Mouse (Mus musculus) adrenal gland, adult (tissue): Measurements from ENCODE around the gene Rfc4.

ENCODE experiments used
- DNase-seq, 2 experiments: peaks; one replicate each; pipeline ENCODE4 v3.0.0; 2022 to 2023; ENCODE audit warnings: low spot score in 1 of 2; ENCODE audit not compliant: inconsistent age in 2 of 2

Rfc4 gene

DNA sequence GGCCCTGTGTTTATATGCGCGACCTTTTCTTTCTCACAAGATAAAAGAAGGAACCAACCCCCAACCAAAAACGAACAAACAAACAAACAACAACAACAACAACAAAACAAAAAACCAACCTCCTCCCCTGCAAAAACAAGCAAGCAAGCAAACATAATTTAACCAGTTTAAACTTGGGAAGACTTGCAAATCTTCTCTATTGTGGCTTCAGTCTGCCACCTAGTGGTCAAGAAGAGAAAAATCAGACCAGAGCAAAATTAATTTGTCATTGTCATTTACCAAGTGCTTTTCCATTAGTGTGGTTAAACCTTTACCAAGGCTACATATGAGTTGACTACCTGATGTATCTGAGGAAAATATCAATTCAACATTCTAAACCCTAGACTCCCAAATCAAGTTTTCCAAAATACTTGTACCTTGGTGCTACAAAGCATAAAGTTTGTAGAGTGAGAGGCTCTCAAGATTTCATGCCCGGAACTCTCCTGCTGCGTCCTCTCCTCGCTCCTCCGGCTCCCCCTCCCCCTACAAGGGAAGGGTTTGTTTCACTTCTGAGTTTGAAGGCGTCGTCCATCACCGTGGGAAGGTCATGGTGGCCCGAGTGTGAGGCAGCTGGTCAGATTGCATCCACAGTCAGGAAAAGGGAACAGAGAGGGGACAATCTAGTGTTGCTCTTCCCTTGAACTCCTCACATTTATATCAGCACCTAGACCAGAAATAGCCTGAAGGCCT, 8.0 kb upstream of the Rfc4 start:
- peak in 1 of 2 experiments; percentile 75 for DNase-seq

DNA sequence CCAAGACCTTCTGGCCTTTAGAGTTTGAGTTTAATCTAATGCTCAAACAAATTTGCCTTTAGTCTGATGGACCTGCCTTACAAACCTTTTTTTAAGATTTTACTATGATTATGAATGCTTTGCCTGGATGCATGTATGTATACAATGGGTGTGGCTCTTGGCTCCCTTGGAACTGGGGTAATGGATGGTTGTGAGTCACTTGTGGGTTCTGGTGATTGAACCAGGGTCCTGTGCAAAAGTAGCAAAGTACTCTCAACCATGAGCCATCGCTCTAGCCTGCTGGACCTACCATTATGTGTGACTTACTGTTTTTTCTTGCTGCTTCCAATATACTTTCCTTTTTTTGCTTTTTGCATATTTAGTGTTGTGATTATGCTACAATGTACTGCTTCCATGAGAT, 4.8 kb upstream of the Rfc4 start:
- no peak for DNase-seq

DNA sequence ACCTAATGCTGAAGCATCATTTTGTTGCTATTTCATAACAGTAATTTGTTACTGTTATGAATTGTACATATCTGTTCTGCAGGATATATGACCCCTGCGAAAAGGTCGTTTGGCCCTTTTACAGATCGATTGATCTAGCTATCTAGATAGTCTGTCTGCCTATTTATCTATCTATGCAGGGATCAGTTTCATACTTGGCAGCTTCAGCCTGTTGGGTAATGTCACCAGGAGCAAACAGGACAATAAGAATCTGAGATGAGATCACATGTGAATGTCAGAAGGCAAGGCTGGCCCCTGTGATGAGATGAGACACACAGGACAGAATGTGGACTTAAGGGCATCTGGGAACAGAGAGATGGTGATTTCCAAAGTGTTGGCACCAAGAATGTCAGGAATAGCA, 2.8 kb upstream of the Rfc4 start:
- no peak for DNase-seq

DNA sequence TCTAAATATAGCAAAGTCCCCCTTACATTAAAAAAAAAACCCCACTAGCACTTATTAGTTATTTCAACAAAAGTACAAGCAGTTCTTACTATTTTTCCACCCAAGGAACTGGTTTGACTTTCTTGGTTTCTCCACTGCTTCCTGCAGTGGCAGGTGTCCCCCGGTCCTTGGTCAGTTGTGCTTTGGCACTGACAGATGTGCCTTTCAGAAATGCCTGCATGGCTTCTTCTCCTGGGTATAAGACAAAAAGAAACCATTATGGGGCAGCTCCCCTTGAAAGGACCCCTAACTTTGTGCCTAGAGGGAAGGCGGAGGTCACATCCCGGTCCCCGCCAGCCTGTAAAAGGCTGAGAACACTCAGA, 245 bp downstream of the Rfc4 start:
- DNase-seq = no peak

DNA sequence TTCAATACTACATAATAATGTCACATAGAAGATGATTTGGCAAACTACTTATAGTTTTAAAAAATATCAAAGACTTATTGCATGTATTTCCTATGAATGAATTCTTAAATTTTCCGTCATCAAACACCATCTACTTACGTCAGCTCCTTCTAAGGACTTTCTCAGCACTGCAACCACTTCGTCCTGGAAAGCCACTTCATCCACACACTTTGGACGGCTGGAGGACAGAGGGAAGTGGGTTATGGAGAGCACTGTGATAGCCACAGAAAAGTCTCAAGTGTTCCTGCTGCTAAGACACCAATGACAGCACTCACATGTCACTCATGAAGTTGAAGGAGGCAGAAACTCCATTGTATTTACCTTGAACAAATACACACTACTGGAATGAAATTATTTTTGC, 3.1 kb downstream of the Rfc4 start:
- DNase-seq = no peak

DNA sequence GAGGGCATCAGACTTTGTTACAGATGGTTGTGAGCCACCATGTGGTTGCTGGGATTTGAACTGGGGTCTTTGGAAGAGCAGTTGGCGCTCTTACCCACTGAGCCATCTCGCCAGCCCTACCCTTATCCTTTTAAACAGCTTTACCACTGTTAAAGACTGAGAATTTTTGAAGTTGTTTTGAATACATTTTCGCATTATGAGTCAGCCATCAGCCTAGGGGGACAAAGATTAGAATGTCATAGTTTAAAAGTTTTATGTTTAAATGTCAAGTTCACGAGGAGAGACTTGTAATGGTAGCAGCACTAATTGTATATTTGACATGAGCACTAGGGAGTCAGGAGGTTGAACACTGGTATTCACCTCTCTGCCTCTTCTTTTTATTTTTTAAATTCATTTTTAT, 4.4 kb downstream of the Rfc4 start:
- DNase-seq = no peak

DNA sequence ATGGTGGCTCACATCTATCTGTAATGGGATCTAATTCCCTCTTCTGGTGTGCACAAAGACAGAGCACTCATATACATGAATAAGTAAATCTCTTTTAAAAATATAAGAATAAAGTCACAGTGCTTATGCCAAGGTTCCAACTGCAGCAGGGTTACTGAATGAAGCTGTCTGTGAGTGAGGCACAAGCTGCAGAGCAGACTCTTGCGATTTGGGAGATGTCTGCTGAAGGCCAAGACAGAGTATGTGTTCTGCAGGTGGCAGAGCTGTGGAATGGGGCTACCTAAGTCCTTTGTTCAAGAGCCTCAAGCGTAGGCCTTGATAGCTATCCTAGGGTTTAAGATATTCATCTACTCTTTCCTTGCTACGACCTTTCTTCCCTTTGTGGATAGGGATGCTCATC, 5.1 kb downstream of the Rfc4 start:
- no peak for DNase-seq

DNA sequence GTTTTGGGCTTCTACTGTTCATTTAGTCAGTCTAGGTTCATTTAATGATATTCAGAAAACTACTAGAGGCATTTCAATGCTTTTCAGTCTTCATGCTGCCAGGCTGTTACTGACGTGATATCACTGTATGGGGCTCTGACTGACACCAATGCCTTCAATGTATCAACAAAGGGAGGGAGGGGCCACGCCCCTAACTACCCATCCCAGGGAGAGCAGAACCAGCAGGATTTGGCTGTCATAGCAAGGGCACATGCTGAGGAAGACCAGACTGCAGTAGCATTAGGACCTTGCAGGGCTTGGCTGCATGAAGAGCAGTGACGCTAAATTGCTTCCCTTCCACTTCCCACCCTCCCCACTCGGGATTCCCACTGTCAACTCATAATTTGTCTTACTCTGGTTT, 10.4 kb downstream of the Rfc4 start:
- DNase-seq = no peak

DNA sequence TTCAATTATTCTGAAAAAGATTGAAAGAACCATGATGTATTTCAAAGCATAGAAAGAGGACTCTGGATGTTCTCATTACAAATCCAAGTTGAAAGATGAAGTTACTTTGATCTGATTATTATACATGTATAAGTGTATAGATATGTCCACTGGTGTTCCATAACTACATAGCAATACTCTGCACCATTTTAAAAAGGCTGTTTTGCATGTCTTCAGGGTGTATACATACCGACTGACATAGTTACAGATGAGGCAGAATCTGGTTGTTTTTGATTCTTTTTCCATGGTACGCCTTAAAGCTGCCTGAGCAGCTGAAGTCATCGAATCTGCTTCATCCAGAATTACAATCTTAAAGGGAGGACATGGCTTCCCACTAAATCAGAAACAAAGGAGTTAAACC, 12.1 kb downstream of the Rfc4 start:
- no peak for DNase-seq

DNA sequence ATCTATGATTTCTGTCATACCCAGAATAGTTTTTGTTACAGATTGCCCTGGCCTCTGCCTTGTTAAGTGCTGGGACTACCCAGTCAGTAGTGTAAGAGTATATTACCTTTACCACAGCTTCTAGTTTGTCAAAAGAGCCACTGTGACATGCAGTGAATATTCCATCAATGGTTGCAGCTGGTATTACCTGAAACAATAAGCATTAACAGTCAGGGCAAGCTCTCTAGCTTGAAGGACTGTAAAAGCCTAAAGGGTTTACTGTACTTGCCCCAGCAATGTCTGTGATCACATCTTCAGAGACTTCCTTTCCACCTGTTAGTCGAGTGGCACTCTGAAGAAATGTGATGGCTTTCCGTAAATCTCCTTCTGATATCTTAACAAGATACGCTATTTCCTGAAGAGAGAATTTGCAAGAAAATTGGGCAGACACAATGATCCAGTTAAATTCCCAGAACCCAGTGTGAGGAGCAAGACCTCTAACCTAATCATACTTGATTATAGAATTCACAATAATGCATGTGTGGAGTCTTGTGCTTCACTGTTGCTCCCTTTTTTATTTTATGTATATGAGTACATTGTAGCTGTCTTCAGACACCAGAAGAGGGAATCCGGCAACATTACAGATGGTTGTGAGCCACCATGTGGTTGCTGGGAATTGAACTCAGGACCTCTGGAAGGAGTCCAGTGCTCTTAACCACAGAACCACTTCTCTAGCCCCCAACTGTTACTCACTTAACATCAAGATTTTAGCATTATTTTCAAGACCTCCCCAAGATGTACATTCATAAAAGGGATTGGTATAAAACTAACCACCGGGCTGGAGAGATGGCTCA, 13.0 kb downstream of the Rfc4 start:
- DNase-seq = peak in 1 of 2 experiments; percentile 44

DNA sequence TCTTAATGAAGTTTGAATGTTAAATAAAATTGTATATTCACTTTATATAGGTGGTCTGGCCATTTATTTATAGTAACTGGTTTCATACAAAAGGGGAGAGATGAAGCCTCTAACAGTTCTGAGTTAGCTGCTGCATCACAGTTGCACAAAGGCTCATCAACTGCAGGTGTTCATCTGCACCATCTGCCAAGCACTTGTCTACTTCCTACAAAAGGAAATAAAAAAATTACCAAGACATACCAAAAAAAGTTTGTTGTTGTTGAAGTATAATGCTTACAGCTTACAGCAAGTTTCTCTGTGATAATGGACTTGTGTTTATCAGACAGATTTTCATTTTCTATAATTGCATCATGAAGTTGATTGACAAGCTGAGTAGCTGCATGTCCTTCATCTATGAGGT, 13.6 kb downstream of the Rfc4 start:
- no peak for DNase-seq

DNA sequence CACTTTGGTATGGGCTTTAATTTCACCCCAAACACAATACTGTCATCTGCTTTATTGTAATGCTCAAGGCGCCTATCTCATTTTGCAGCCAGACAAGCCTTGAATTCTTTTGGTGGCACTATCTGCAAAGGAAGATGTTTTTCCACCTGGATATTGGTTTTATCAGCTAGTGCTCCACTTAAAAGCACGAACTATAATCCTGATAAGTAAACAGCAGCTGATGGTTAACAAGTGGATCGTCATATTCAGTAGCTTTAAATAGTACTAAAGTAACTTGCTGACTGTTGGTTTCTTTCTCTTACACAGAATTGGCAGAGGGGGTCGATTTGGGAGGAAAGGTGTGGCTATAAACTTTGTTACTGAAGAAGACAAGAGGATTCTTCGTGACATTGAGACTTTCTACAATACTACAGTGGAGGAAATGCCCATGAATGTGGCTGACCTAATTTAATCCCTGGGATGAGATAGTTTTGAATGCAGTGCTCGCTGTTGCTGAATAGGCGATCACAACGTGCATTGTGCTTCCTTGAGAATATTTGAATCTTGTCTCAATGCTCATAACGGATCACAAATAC, 14.6 kb downstream of the Rfc4 start:
- no peak for DNase-seq

DNA sequence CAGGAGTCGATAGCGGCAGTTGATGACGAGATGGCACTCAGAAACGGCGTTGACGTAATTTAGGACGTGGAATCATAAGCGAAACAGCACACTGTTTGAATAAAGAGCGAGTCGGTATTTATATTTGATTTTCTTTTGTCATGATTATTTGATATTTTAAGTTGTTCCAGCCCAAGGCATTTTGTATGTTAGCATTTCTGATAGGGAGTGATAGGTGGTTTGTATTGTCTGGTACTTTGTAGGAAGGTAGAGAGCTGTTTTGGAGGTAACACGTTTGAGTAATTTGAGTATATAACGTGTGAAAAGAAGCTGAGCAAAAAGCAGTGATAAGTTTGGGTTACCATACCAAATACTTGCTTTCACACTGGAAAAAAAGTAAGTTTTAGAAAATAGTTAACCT, 15.2 kb downstream of the Rfc4 start:
- no peak for DNase-seq

DNA sequence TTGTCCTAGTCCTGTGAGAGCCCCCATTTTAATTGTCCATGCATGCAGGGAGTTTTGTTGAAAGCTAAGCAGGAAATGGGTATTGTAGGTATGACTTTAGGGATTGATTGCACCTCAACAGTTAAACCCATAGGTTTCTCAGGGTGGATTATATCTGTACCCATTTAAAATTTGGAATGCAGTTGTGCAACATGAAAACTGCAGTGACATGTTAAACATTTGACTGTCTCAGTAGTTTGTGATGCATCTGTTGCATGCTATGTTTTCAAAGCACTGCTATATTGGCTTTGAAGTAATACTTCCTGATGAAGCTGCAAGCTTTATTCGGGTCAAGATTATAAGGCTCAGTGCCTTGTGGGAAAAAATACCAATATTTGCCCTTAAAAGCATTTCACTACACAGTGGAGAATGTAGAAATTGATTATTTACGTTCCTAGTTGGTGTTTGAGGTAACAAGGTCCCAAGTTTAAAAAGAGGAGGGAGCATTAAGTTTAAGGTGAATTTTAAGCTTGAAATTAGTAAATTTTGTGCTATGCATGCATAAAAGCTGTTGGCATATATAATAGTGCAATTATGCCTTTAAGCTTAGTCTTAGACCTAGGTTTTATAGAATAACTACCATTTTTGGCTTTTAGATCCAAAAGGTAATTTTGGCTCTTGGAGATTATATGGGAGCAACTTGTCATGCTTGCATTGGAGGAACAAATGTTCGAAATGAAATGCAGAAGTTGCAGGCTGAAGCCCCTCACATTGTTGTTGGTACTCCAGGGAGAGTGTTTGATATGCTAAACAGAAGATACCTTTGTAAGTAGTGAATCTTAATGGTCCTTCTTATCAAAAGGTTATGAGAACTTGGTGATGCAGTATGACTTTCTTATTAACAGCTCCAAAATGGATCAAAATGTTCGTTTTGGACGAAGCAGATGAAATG, 17.9 kb downstream of the Rfc4 start:
- no peak for DNase-seq

DNA sequence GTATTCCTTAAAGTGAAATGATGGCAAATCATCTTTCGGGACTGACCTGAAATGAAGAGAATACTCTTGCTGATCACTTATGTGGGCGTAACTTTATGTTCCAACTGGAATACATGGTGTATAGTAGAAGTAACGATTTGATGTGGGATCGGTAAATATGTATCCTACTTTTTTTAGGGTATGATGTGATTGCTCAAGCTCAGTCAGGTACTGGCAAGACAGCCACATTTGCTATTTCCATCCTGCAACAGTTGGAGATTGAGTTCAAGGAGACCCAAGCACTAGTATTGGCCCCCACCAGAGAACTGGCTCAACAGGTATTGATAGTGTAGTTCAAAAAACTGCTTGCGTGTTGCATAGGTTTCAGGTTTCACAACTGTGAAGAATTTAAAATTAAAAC, 18.6 kb downstream of the Rfc4 start:
- DNase-seq = peak in 1 of 2 experiments; percentile 53

DNA sequence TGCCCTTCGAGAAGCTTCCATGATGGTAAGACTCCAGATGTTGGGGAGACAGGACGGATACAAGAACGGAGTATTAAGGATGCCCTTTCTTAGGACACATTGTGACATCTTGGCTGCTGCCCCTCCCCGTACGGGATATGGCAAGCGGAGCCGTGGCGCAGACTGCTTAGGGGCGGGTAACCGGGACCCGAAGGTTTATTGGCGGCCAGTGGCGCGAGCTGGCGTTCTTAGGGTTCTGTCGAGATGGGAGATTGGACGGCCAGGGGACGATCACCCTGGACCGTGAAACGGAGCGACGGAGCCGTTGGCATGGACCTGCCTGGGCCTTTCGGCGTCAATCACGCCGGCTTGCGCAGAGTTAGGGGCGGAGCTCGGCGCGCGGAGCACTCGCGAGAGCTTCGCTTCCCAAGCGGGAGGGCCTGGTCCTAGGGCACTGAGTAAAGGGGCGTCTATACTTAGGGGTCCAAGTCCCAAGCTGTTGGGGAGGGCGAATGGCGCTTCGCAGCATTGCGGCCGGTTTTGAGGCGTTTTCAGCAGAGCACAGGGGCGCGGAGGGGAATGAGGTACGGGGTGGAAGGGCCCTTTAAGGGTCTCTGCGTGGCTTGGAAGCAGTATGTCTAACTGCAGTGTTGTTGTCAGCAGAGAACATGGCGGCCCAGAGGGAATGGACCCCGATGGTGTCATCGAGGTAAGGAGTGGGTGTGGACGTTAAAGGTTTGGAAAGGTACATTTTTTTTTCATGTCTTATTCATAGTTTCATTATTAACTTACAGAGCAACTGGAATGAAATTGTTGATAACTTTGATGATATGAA, 19.4 kb downstream of the Rfc4 start:
- DNase-seq = peak; percentile 90 to 96

DNA sequence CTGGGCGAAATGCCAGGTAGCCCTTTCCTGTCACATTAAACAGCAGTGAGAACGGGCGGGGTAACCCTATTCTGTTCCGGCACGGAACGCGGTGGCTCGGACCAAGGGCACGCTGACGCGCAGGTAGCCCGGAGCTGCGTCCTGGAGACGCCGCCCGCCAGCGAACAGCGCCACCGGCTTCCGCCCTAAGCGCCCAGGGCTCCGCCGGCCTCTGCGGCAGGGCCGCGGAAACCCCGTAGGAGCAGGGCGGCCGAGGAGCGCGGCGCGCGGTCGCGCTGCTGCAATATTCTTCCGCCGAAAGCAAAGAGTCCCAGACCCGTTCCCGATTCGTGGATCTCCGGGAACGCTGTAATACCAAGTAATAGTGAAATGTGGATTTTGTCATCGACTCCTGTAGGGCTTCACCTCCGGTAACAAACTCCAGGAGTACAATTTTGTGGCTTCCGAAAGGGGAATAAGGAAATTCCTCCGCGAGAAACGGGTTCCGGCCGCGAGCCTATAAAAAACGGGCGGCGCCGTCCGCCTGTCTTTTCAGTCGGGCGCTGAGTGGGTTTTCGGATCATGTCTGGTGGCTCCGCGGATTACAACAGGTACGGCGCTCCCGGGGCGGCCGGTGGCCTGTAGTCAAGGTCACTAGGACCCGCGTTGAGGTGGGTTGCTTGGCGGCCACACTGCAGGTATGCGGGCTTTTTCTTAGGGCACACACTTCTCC, 20.1 kb downstream of the Rfc4 start, which contains the start of gene Eif4a2:
TSS of gene Eif4a2 (plus strand) at position 214 of the 712 bp plus-strand sequence.
- peak; percentile 94 to 98 for DNase-seq

DNA sequence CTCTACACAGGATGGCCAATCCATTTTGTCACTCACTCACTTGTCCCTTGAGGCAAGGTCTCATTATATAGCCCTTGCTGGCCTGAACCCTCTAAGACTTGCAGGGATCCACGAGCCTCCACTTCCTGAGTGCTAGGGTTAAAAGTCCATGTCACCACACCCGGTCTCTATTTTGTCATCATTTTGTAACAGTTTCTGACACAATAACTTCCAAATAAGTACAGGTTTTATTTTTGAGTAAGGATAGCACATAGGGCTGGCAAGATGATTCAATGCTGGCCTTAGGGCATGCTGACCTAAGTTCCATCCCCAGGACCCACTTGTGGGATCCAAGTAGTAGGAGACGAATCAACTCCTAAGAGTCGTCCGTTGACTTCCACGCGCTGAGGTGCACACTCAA, 21.4 kb downstream of the Rfc4 start:
- no peak for DNase-seq

DNA sequence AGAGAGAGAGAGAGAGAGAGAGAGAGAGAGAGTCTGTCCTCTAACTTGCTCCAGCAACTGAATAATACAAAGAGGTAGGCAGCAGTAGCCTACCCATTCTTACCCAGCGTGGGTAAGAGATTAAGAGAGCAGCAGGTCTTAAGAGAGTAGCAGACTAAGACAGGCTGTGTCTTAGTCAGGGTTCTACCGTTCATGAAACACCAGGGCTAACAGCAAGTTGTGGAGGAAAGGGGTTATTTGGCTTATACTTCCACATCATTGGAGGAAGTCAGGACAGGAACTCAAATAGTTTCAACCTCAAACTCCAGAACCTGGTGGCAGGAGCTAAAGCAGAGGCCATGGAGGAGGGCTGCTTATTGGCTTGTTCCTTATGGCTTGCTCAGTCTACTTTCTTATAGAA, 23.7 kb downstream of the Rfc4 start:
- no peak for DNase-seq
